12 mouse cellular contexts compared by ENCODE assay signal in the genomic region with DNA sequence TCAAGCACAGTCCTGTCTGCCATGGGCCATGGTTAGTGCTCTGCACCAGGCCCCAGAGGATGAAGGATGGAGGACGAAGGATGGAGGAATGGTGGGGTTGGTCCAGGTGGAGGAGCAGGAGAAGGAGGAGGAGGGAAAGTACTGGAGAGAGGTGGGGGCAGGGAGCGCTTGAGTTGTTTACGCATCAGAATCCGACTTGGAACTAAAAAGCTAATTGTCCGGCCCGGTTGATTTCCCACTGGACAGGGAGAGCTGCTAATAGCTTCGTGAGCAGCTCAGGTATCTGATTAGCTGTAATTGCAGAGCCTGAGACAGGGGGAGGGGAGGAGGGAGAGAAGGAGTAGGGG. TPM values are rescaled to one million over a fixed set of nuclear protein-coding genes. Genes with fewer than 3 reads are reported as not detected.
DNase-seq lines count a peak whose midpoint lies in the region; ATAC-seq and TF ChIP-seq lines count a peak whose summit lies in the region.
"Had no signal": no experiment of that assay in that cellular context is flagged by ENCODE, and none has a peak within 500 bp of the region (broad histone marks: within the 10 kb centered on the region; RNA-seq: fewer than 3 reads in every experiment).

No protein-coding gene starts in this region.

- no peak overlapping the region for H3K4me3 ChIP-seq in embryonic facial prominence, embryonic 13.5 days
- H3K4me3 ChIP-seq in hindbrain, embryonic 15.5 days = no peak overlapping the region
- no peak overlapping the region for H3K4me3 ChIP-seq in midbrain, embryonic 15.5 days
- H3K4me3 ChIP-seq: liver, embryonic 15.5 days; megakaryocyte, embryonic 14.5 days had no signal

- no peak for TF ChIP-seq CTCF in brain, embryonic 14.5 days (IDR thresholded peaks at IDR 0.05; ENCODE audit: borderline replicate concordance, extremely low read depth, insufficient read depth, insufficient read length)

- peak overlapping the region; percentile 24; the same call in 1 of the 2 replicates for H3K4me2 ChIP-seq in embryonic facial prominence, embryonic 13.5 days
- H3K4me2 ChIP-seq in hindbrain, embryonic 15.5 days = peak overlapping the region; percentile 35
- peak overlapping the region; percentile 25 for H3K4me2 ChIP-seq in midbrain, embryonic 15.5 days
- H3K4me2 ChIP-seq: liver, embryonic 15.5 days had no signal

- H3K4me1 ChIP-seq in embryonic facial prominence, embryonic 13.5 days = peaks cover 41% of the 10 kb centered on the region
- H3K4me1 ChIP-seq in hindbrain, embryonic 15.5 days (replicated peaks) = peaks cover 31% of the 10 kb centered on the region
- peaks cover 28% of the 10 kb centered on the region for H3K4me1 ChIP-seq in midbrain, embryonic 15.5 days

- H3K27me3 ChIP-seq in embryonic facial prominence, embryonic 13.5 days = peaks cover 39% of the 10 kb centered on the region
- H3K27me3 ChIP-seq in hindbrain, embryonic 15.5 days = peaks cover 13% of the 10 kb centered on the region
- H3K27me3 ChIP-seq in midbrain, embryonic 15.5 days (replicated peaks) = peaks cover 17% of the 10 kb centered on the region; the same call in 1 of the 2 replicates

- no peak for ATAC-seq in embryonic facial prominence, embryonic 13.5 days (ENCODE audit: insufficient number of reproducible peaks, insufficient read depth, low FRiP score, low TSS enrichment, low read depth)
- ATAC-seq in hindbrain, embryonic 15.5 days (ENCODE audit: low FRiP score, low read depth) = peak; percentile 72
- peak; percentile 57 for ATAC-seq in midbrain, embryonic 15.5 days (replicated peaks)

- H3K9me3 ChIP-seq in embryonic facial prominence, embryonic 13.5 days = no peaks in the 10 kb centered on the region
- H3K9me3 ChIP-seq in hindbrain, embryonic 15.5 days = no peaks in the 10 kb centered on the region
- no peaks in the 10 kb centered on the region for H3K9me3 ChIP-seq in midbrain, embryonic 15.5 days
- H3K9me3 ChIP-seq: liver, embryonic 15.5 days had no signal

- peak overlapping the region; percentile 37; the same call in 1 of the 2 replicates for H3K9ac ChIP-seq in embryonic facial prominence, embryonic 13.5 days
- no peak overlapping the region for H3K9ac ChIP-seq in hindbrain, embryonic 15.5 days
- H3K9ac ChIP-seq in midbrain, embryonic 15.5 days = no peak overlapping the region
- H3K9ac ChIP-seq: liver, embryonic 15.5 days had no signal

- H3K36me3 ChIP-seq in embryonic facial prominence, embryonic 13.5 days = no peaks in the 10 kb centered on the region
- no peaks in the 10 kb centered on the region for H3K36me3 ChIP-seq in hindbrain, embryonic 15.5 days
- H3K36me3 ChIP-seq in midbrain, embryonic 15.5 days (replicated peaks) = no peaks in the 10 kb centered on the region
- H3K36me3 ChIP-seq: liver, embryonic 15.5 days had no signal

- TF ChIP-seq POLR2A in brain, embryonic 14.5 days (IDR thresholded peaks at IDR 0.05; ENCODE audit: borderline replicate concordance, extremely low read depth, insufficient read depth, insufficient read length, poor library complexity, severe bottlenecking) = no peak

- peak overlapping the region; percentile 28; the same call in 1 of the 2 replicates for H3K27ac ChIP-seq in embryonic facial prominence, embryonic 13.5 days
- H3K27ac ChIP-seq in hindbrain, embryonic 15.5 days (replicated peaks) = peak overlapping the region; percentile 81
- H3K27ac ChIP-seq in midbrain, embryonic 15.5 days = peak overlapping the region; percentile 68
- H3K27ac ChIP-seq: liver, embryonic 15.5 days had no signal

- WGBS in embryonic facial prominence, embryonic 13.5 days = 3% methylated on average over 7 of the region's 7 CpGs
- 8% methylated on average over 7 of the region's 7 CpGs for WGBS in hindbrain, embryonic 15.5 days
- WGBS in midbrain, embryonic 15.5 days = 7% methylated on average over 7 of the region's 7 CpGs

- peak; percentile 83 for DNase-seq in brain, embryonic 14.5 days (ENCODE audit: low read depth)
- DNase-seq in urinary bladder, postnatal 36 days (ENCODE audit: low spot score in 2 of 2) = no peak
- DNase-seq in adrenal gland, postnatal 10 days = no peak
- no peak for DNase-seq in frontal cortex, postnatal 10 days (ENCODE audit: low spot score in 2 of 2)
- DNase-seq: adrenal gland, postnatal 36 days; cerebellum, adult 18-20 months; layer of hippocampus, adult 9-11 months had no signal

RNA-seq across cellular contexts. Expression of a gene that starts 53.5 kb away (rescaled TPM):
- polyA plus RNA-seq in brain, embryonic 14.5 days (2012; rRNA removed) = 7.7 and 11.8 TPM in 2 replicates
- 7.3 and 8.9 TPM in 2 replicates for polyA plus RNA-seq in embryonic facial prominence, embryonic 13.5 days (2015; fragmentation: Nextera tagmentation; extraction: Ambion mirVana)
- 10.1 and 12.2 TPM in 2 replicates for polyA plus RNA-seq in hindbrain, embryonic 15.5 days (2015; fragmentation: Nextera tagmentation; extraction: Ambion mirVana)
- 12.2 and 14.0 TPM in 2 replicates for polyA plus RNA-seq in midbrain, embryonic 15.5 days (2015; fragmentation: Nextera tagmentation; extraction: Ambion mirVana)
- total RNA-seq in adrenal gland, postnatal 10 days (2021) = 1 to 10 TPM; 6.6 to 9.2 TPM

Comparison
In these comparisons a context has a peak if more than half of its experiments do, and no peak if none do; other contexts are left out.
1. H3K27ac ChIP-seq: peak in every context shown above with its lines; median percentile 81 in hindbrain, embryonic 15.5 days; 68 in midbrain, embryonic 15.5 days; 28 in embryonic facial prominence, embryonic 13.5 days.